Mouse (Mus musculus): ENCODE results near the gene Ccdc183.

The Ccdc183 gene

DNA sequence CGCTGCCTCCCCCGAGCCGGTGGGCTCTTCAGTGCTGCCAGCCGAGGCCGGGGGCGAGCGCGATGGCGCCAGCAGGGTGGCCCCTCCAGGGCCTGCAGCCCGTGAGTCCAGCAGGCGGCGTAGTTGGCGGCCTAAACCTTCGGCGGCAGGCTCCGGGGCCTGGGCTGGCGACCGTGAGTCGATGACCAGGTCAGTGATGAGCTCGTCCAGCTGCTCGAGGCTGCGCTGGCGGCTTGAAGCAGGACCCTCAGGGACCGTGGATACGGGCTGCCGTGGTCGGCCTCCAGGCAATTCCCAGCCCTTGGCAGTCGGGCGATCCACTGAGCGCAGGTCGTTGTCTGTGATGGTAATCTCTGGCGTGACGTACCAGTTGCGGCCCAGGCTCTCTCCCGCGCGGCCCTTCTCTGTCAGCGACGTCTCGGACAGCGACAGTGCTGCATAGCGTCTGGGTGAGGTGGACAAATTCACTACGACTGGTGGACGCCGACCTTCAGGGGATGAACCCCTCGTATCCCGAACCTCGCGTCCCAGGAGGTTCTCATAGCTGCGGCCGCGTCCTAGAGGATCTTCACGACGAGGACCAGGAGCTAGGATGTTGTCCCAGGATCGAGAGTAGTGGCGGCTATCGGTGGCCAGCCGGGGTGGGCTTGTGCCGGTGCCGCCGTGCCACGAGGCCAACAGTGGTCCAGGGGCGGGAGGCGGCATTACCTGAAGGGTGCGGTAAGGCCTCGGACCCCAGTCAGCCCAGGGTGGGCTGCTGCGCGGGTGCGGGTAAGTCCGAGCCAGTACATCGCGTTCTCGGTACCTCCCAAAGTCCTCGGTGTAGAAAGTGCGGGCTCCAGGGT, 39.3 kb downstream of the Ccdc183 start:
- DNase-seq (ENCODE audit: low spot score in 2 of 2), result no peak

DNA sequence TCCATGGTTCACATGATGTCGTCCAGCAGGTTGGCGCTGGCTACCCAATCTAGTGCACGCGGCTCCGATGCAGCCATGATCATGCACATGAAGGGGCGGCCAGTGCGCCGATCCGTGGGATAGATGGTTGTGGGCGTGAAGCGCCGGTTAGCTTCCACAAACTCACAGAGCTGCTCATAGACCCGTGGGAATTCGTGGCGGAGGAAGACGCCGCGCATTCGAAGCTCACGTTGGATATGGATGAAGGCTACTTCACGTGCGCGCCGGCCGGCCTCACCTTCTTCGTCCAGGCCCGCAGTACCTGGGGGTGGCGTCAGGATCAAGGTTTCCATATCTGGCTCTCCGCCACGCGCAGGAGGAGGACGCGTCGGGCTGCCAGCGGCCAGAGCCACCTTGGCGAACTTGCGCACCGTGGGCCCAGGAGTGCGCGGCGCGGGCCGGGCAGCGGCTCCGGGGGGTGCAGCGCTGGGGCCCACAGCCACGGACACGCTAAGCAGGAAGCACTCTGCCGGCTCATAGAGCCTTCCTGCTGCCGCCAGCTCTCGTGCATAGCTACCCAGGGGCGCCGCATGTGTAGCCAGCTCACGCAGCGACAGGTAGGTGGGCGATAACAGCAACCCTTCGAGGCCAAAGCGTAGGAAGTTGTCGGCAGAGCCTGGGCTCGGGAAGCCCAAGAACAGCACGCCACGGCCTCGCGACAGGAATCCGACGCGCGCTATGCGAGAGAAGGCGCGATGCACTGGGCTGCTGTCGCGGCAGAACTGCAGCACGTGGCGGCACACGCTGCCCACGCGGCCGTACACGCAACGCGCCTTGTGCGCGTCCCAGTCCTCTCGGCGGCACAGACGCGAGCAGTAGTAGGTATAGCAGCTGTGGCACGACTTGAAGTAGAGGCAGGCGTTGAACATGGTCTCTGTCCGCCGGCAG, 40.2 kb downstream of the Ccdc183 start:
- peak in 1 of 2 experiments; percentile 19 for DNase-seq (ENCODE audit: low spot score in 2 of 2)

DNA sequence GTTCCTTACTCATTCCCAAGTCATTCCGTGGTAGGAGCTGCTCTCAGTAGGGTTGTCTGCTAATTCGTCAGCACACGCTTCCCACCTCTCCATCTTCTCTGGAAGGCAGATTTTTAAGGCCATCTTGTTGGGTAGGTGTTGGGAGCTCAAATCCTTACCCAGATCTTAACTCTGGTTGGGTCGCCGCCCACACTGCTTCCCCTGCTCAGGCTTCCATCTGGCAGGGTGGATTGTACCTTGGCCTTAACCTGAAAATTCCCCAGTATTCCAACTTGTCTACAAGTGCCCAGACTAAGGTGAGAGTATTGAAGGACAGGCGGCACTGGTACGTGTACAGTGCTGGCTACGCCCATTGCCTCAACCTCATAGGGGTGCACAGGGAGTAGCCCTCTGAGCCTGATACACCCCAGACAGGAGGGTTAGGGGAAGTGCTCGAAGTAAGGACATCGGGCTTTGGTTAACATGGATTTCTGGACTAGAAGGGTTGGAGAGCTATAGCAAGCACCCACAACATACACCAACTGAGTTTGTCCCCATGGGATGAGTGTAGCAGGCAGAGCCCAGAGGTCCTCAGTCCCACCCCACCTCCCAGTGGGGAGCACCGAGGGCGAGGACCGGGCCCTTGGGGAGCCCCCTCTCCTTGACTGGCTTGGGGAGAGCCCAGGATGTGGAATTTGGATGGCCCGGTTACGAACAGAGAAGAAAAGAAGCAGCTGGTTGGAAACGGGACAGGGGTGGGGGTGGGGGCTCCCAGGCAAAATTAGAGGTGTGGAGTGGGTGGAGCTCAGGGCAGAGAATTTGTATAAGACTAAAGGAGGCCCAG, 41.2 kb downstream of the Ccdc183 start:
- DNase-seq (ENCODE audit: low spot score in 2 of 2), result no peak

- no peak for DNase-seq (ENCODE audit: low spot score in 2 of 2)
Measured at GRCm38 (mm10) chr2:25575432-25576027, 41.9 kb downstream of the Ccdc183 start.

GRCm38 (mm10) chr2:25574579-25575431, 42.7 kb downstream of the Ccdc183 start, which contains the start of the genes Mamdc4 and Phpt1:
Mamdc4 (minus strand) TSS chr2:25574845.
Phpt1 (minus strand) TSS chr2:25575224.
- peak; percentile 95 to 97 for DNase-seq (ENCODE audit: low spot score in 2 of 2)

DNA sequence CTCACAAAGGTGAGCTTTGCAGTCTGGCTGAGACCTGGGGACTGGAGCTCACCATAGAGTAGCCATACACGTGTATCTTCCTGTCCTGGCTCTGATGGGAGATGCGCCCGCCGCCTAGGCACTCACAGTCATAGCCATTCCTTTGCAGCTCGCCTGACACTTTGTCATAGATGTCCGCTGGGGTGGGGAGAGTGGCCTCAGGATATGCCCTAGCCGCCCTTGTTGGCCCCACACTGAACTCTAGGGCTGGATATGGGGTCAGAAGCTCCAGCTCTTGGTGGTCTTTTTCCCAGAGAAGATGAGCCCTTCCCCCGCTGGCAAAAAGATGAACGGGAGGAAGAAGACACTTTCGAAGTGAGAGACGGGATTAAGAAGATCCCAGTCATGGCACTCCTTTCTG, 43.3 kb downstream of the Ccdc183 start:
- peak in 1 of 2 experiments; percentile 44 for DNase-seq (ENCODE audit: low spot score in 2 of 2)

GRCm38 (mm10) chr2:25573068-25573467, 44.4 kb downstream of the Ccdc183 start:
- no peak for DNase-seq (ENCODE audit: low spot score in 2 of 2)

GRCm38 (mm10) chr2:25571221-25571620, 46.3 kb downstream of the Ccdc183 start:
- no peak for DNase-seq (ENCODE audit: low spot score in 2 of 2)

DNA sequence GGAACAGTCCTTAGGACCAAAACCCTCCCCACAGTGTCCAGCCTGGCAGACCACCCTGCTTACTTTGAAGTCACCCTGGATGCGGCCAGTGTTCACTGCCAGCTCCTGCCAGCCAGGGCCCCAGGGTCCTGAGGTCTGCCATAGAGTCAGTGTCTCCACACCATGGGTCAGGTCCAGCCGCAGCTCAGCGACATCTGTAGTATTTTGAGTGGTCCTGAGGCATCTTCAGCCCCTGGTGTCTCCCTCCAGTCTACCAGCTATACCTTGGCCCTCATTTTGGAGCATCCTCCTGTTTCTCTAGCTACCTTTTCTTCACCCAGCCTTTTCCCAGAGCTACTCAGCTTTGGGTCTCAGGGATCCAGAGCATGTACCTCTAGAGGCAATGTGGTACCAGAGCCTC, 48.2 kb downstream of the Ccdc183 start:
- DNase-seq (ENCODE audit: low spot score in 2 of 2), result no peak

DNA sequence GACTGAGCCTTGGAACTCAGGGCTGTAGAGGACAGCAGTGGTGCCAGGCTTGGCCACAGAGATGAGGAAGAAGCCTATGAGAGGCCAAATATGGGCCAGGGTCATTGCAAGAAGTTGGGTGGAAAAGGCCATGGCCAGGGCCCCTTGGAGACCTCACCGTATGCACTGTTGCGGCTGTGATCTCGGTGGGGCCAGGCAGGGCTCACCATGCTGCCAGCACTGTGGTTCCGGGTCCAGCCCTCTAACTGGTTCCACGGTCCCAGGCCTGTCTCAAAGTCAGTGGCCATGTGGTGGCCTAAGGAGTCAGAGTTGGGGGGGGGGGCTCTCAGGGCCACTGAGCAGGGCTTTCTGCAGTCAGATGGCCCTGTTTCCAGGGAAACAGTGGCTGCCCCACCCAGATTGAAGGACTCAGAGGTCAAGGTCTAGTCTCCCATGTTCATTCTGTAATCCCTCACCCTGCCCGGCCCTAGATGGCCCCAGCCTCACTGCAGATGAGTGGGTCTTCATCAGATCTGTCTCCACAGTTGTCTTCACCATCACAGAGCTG, 48.9 kb downstream of the Ccdc183 start:
- no peak for DNase-seq (ENCODE audit: low spot score in 2 of 2)

DNA sequence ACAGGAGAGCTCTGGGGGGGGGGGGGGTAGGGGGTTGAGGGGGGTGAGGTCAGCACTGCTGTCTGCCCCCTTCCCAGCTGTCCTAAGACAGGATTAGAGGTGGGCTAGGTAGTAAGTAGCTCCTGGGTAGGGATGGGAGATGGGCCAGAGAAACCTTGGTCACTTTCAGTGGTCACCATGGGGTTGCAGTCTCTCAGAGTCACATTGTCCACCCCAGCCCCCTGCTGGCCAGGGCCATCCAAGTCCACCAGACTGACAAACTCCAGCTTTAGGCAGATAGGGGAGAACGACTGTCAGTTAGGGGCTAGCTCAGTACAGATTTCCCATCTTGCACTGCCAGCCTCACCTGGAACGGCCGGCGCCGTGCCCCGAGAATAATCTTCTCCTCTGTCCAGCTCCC, 50.9 kb downstream of the Ccdc183 start:
- DNase-seq (ENCODE audit: low spot score in 2 of 2), result no peak

- DNase-seq (ENCODE audit: low spot score in 2 of 2), result no peak
Measured at GRCm38 (mm10) chr2:25565741-25566140, 51.7 kb downstream of the Ccdc183 start.

DNA sequence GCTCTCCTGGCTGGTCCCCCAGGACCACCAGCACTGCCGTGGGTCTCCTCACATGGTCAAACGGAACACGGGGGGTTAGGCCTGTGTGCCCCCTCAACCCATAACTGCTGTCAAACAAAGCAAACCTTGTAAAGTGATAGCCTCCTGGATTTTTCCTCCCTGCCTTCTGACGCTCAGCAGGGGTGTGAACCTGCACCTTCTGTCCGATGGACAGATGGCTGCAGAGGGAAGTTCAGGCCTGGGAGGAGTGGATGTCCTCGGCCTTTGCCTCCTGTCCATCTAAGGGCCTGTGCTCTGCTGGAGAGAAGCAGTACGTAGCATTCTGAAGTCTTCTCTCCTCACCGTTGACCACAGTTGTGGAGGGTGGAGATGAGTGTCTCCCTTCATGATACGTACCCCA, 55.5 kb downstream of the Ccdc183 start:
- no peak for DNase-seq (ENCODE audit: low spot score in 2 of 2)

DNA sequence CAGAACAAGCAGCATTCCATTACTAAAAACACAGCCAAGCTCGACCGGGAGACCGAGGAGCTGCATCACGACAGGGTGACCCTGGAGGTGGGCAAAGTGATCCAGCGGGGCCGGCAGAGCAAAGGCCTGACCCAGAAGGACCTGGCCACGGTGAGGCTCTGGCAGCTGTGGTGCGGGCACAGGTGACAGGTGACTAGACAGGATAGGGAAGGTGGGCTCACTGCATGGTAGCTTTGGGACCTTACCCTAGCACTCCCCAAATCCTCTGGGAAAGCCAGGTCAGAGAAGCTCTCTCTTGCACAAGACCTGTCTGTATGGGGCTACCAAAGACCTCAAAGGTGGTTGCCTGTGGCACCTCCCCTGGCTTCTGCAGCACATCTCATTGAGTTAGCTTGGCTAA, 56.9 kb downstream of the Ccdc183 start:
- no peak for DNase-seq (ENCODE audit: low spot score in 2 of 2)

DNA sequence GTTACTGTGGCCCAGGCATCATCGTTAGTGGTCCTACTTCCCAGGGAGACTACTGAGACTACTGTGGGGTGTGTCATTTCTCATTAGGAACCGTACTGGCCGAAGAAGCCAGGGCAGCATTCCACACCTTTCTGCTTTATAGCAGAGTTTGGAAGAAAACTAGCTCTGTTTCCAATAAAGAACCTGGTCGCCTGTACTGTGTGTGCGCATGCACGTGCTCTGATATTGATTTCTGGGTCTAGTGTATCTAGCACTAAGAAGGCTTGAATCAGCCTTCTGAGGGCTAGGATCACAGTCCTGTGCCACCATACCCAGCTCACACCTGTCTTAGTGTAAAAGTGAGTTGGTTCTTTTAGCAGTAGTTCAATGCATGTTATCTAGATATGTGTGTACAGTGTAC, 58.7 kb downstream of the Ccdc183 start:
- no peak for DNase-seq (ENCODE audit: low spot score in 2 of 2)
